Mouse (Mus musculus) pancreas, adult 10 weeks (tissue): Measurements from ENCODE around the gene 4933428G20Rik. TPM values are rescaled to one million over a fixed set of nuclear protein-coding genes. Genes with fewer than 3 reads are reported as not detected.

ENCODE experiments used
- polyA plus RNA-seq: library from polyadenylated mRNA; stranded (reverse); fragments of 350-450 nt; fragmentation: Illumina TruSeq; extraction: RNeasy Lipid Tissue Mini Kit (QIAGEN cat#74804); gene quantifications from one replicate; pipeline ENCODE4 v1.2.3, GENCODE M21; 2015; ENCODE audit warnings: low read depth, low replicate concordance; ENCODE audit not compliant: insufficient read depth

4933428G20Rik gene
- polyA plus RNA-seq: not detected

GRCm38 (mm10) chr11:97499865-97500719, at the start of gene 4933428G20Rik:
4933428G20Rik (minus strand) TSS chr11:97500340.

Other genes with a start within 250 kb of the 4933428G20Rik start
- gene Npepps, start 219.7 kb downstream of the 4933428G20Rik start, polyA plus RNA-seq: 14.6 TPM
- 3.5 TPM for gene Mrpl45, start 184.6 kb downstream of the 4933428G20Rik start, polyA plus RNA-seq
- 0.30 TPM for gene Gpr179, start 148.3 kb downstream of the 4933428G20Rik start, polyA plus RNA-seq
- gene Socs7, start 137.8 kb downstream of the 4933428G20Rik start, polyA plus RNA-seq: 3.5 TPM
- gene Arhgap23, start 84.8 kb downstream of the 4933428G20Rik start, polyA plus RNA-seq: 6.1 TPM
- 0.39 TPM for gene Srcin1, start 75.8 kb upstream of the 4933428G20Rik start, polyA plus RNA-seq
- gene Epop, start 129.4 kb upstream of the 4933428G20Rik start, polyA plus RNA-seq: not detected
- 10.4 TPM for gene Mllt6, start 163.1 kb upstream of the 4933428G20Rik start, polyA plus RNA-seq
- gene Cisd3, start 185.5 kb upstream of the 4933428G20Rik start, polyA plus RNA-seq: 14.7 TPM
- 9.0 TPM for gene Pcgf2, start 200.2 kb upstream of the 4933428G20Rik start, polyA plus RNA-seq
- 31.9 TPM for gene Psmb3, start 203.1 kb upstream of the 4933428G20Rik start, polyA plus RNA-seq
- gene Pip4k2b, start 244.4 kb upstream of the 4933428G20Rik start, polyA plus RNA-seq: 4.1 TPM